Mouse (Mus musculus) adrenal gland, adult 18-20 months (tissue): ENCODE data around the gene 4931440F15Rik. TPM values are rescaled to one million over a fixed set of nuclear protein-coding genes. Genes with fewer than 3 reads are reported as not detected.
"Not testable (repeated sequence)": the region's sequence is repeated elsewhere in the genome, so short reads cannot be mapped to it uniquely, and the experiment has no call there.

Experiments
- DNase-seq, 2 experiments: peaks; one replicate each; pipeline ENCODE4 v3.0.0; 2021 to 2022; ENCODE audit warnings: low spot score in 2 of 2
- long read RNA-seq, 2 experiments: library from polyadenylated mRNA; stranded (forward); transcript quantifications; one replicate each; pipeline ENCODE4 v2.0.0; 2021
- total RNA-seq, 2 experiments: library from RNA; stranded (reverse); gene quantifications; 1 replicate in 1 of 2; 2 replicates in 1 of 2; pipeline ENCODE4 v1.2.3; 2021

Gene 4931440F15Rik
- total RNA-seq, result under 1 TPM; 0.53 to 0.61 TPM
- long read RNA-seq, experiment 1, result 0 reads
- long read RNA-seq, experiment 2, result 0 reads

GRCm38 (mm10) chr11:29825271-29825718, at the start of gene 4931440F15Rik:
Gene 4931440F15Rik, minus strand, starts transcription at chr11:29825668.
- DNase-seq, result not testable (repeated sequence)

- not testable (repeated sequence) for DNase-seq
These were observed 49.3 kb upstream of the 4931440F15Rik start for GRCm38 (mm10) chr11:29874781-29875180.

DNA sequence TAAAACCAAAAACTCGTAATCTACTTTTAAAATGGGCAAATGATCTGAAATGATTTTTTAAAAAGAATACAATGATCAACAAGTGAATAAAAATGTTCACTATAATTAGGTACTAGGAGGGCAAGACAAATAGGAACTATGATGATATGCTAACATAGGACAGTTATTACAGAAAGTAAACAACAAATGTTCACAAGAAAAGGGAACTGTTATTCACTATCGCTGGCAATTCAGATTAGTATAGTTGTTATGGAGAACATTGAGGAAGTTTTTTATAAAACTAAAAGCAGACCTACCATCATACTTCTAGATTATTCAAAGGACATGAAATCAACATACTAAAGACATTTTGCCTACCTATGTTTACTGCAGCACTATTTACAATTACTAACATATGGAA, 44.7 kb upstream of the 4931440F15Rik start:
- DNase-seq, result no peak

GRCm38 (mm10) chr11:29864269-29864668, 38.8 kb upstream of the 4931440F15Rik start:
- DNase-seq, result no peak

DNA sequence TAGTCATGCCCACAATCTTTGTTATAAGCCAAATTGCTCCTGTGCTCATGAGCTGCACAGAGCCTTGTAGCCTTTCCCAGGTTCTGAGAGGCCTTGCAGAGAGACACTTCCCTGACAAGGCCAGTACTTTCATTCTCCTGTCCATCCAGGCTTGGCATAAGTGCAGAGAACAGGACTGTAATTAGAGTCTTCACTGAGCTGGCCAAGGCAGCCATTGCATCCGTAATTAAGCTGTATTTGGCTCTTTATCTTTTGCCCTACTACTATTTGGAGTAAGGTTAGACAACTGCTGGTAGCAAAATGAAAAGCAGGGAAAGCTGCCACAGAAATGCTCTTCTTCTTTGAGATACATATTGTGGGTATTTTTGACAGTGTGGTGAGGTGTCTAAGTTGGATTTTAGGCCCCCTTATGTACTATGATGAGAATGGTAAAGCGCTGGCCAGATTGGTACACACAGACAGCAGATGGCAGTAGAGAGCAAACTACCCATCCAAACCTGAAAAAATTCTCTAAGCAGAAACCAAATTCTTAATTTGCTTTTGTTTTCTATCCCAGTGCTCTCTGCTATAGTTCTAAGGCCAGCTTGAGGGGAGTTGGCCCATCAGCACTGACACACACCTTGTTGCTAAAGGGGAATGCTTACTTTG, 36.4 kb upstream of the 4931440F15Rik start:
- peak; percentile 31 to 35 for DNase-seq

GRCm38 (mm10) chr11:29861040-29861439, 35.6 kb upstream of the 4931440F15Rik start:
- no peak for DNase-seq

GRCm38 (mm10) chr11:29840606-29841227, 15.2 kb upstream of the 4931440F15Rik start:
- no peak for DNase-seq

DNA sequence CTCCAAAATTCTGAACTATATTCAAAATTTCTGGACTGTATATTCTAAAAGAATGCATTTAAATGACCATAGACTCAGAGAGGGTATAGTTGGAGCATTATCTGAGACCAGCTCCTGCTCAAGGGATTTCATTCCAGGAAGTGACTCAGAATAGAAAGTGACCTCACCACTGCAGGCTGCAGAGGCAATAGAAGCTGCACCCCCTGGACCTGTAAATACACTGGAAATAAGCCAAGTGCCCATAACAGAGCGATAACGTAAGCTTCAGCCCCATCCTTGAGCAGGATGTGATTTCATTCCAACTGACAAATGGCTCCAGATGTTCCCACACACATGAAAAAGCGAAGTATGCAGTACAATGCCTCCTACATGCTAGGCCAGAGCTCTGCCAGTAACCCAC, 14.3 kb upstream of the 4931440F15Rik start:
- no peak for DNase-seq

DNA sequence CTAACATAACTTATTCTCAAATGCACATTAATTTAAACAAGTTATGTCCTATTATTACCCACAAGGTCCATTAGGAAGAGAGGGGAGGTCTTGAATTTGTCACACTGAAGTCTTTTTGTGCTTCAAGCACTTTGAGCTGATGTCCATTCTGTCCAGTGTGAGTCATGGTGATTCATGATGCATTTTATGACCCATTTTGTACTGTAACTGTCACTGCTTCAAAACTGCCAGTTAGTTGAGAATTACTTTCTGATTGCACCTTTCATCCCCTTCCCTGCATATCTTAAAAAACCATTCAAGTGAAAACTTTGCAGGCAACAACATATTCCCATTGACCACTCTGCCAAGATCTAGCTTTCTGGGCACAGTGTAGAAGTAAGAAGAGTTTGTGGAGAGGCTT, 11.6 kb upstream of the 4931440F15Rik start:
- DNase-seq, result no peak

GRCm38 (mm10) chr11:29827729-29828128, 2.3 kb upstream of the 4931440F15Rik start:
- no peak for DNase-seq

DNA sequence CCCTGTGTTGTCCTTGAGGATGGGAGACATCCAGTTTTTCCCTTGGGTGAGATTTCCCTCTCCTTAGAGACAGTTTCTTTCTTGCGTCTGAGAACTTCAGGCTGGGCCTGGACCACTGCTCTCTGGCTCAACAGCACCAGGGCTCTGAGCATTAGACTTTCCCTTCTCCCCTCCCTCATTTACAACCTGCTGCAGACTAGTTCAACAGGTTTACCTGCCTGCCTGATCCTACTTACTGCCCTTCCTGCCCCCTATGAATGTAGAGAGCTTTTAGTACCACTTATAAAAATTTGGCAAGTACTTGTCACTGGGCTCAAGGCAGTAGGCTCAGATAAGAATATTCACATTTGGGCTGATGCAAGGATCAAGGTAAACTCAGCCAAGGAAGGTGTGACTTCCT, 533 bp upstream of the 4931440F15Rik start:
- no peak for DNase-seq

DNA sequence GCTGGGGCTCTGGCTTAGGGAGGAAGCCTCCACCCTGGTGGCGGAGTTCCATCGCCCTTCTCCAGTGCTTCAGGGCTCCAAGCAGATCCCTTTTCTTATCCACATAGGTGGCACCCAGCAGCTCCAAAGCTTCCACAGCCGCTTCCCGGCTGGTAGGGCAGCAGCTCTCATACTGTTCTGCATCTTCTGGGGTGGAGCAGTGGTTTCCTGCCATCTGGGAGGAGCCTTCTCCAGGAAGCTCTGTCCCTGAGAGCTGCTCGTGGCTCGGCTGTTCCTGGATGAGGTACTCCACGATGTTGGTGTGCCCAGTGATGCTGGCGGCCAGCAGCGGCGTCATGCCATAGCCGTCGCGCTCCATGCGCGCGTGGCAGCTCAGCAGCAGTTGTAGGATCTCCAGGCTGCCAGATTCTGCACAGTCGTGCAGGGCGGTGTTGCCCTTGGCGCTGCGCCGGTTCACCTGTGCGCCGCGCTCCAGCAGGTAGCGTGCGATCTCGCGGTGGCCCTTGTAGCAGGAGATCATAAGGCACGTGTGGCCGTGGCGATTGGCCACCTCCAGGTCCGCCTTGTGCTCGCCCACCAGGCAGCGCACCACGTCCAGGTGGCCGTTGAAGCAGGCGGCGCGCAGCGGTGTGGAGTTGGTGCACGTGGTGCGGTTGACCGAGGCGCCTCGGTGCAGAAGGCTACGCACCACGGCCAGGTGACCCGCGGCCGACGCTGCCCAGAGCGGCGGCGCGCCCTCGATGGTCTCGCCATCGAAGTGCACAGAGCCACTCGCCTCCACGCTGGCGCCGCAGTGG, 796 bp downstream of the 4931440F15Rik start:
- DNase-seq, result not testable (repeated sequence)

- no peak for DNase-seq
These were observed 2.3 kb downstream of the 4931440F15Rik start for GRCm38 (mm10) chr11:29823141-29823540.

DNA sequence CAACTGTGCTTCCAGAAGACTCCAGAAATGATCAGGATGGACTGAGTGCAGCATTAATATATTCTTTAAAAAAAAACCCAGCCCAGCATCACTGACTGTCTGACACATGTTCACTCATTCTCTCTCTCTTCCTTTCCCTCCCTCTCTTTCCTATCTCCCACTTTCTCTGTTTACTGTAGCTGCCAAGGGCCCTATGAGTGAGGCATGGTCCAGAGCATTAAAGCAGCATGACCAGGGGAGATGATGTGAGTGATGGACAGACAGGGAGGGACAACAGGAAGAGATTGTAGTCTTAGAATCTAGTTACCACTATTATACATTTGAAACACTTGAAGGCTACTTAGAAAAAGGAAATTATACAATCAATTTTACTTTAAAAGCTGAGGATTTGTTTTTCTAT, 9.8 kb downstream of the 4931440F15Rik start:
- DNase-seq, result no peak

- DNase-seq, result no peak
These were observed 10.2 kb downstream of the 4931440F15Rik start for GRCm38 (mm10) chr11:29815261-29815660.

GRCm38 (mm10) chr11:29813267-29813666, 12.2 kb downstream of the 4931440F15Rik start:
- DNase-seq, result no peak

DNA sequence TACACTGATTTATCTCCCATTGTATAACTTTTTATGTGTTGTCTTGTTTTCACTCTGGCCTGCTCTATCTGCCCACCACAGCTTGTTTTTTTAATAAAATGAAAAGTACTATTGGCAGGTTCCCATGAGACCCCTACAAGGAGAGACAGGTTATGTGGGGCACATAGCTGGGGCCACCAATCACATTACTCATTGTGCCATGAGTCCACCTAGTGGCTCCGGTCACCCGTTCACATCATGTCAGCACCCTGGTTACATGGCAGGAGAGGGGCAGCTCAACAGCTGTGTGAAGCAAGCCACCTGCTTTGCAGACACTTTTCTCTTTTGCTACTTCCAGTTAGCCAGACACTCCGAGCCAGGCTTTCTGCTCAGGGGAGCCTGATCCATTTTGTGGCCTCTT, 13.0 kb downstream of the 4931440F15Rik start:
- no peak for DNase-seq

DNA sequence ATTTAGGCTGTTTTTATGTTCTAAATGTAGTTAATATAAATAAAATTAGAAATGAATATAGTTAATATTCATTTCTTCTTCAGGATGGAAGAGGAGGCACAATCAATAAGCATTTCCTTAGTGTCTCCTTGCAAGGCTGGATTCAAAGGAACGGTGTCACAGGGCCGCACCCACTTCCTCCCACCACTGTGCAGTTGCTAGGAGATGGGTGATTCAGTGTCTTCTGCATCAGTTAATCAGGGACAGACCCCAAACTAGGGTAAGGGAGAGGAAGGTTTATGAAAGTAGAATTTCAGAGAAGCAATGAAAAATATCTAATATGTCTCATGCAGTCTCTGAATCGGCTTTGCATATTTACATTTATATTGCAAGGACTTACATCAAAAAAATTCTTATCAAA, 15.1 kb downstream of the 4931440F15Rik start:
- DNase-seq, result no peak

- no peak for DNase-seq
These were observed 16.4 kb downstream of the 4931440F15Rik start for GRCm38 (mm10) chr11:29808981-29809589.

- peak in 1 of 2 experiments; percentile 33 for DNase-seq
These were observed 17.1 kb downstream of the 4931440F15Rik start for GRCm38 (mm10) chr11:29808173-29808980.

GRCm38 (mm10) chr11:29807325-29807724, 18.1 kb downstream of the 4931440F15Rik start:
- no peak for DNase-seq
